Mouse (Mus musculus): ENCODE measurements at regions not wholly inside any gene's neighbourhood (a gene's known extent, or its start where the extent isn't known, plus 50 kb on each side); places are given as distances from the start of the nearest gene placed in this dataset.

GRCm38 (mm10) chr12:12819746-12820145, 122.0 kb downstream of the Mycn start:
- DNase-seq (ENCODE audit: low read depth, low spot score): peak; percentile 97

- no peak for DNase-seq (ENCODE audit: low read depth, low spot score)
Observed at GRCm38 (mm10) chr12:12814693-12815092, 127.0 kb downstream of the Mycn start.

GRCm38 (mm10) chr12:12812873-12813272, 128.8 kb downstream of the Mycn start:
- DNase-seq (ENCODE audit: low read depth, low spot score): peak; percentile 78

- DNase-seq (ENCODE audit: low read depth, low spot score): no peak
Observed at GRCm38 (mm10) chr12:12810943-12811342, 130.8 kb downstream of the Mycn start.

GRCm38 (mm10) chr12:12810159-12810885, 131.4 kb downstream of the Mycn start:
- DNase-seq (ENCODE audit: low read depth, low spot score): no peak

- no peak for DNase-seq (ENCODE audit: low read depth, low spot score)
Observed at GRCm38 (mm10) chr12:12808120-12808519, 133.6 kb downstream of the Mycn start.

GRCm38 (mm10) chr12:12803602-12804001, 138.1 kb downstream of the Mycn start:
- peak; percentile 96 for DNase-seq (ENCODE audit: low read depth, low spot score)

- no peak for DNase-seq (ENCODE audit: low read depth, low spot score)
Observed at GRCm38 (mm10) chr12:12802396-12802795, 139.3 kb downstream of the Mycn start.

- DNase-seq (ENCODE audit: low read depth, low spot score): no peak
Observed at GRCm38 (mm10) chr12:12801700-12802099, 140.0 kb downstream of the Mycn start.

- DNase-seq (ENCODE audit: low read depth, low spot score): no peak
Observed at GRCm38 (mm10) chr12:12800120-12800519, 141.6 kb downstream of the Mycn start.

- peak; percentile 52 for DNase-seq (ENCODE audit: low read depth, low spot score)
Observed at GRCm38 (mm10) chr12:12789052-12789451, 152.7 kb downstream of the Mycn start.

- DNase-seq (ENCODE audit: low read depth, low spot score): peak; percentile 98
Observed at GRCm38 (mm10) chr12:12788263-12788852, 153.4 kb downstream of the Mycn start.

- DNase-seq (ENCODE audit: low read depth, low spot score): peak; percentile 92
Observed at GRCm38 (mm10) chr12:12787608-12788262, 154.0 kb downstream of the Mycn start.

GRCm38 (mm10) chr12:12787161-12787560, 154.6 kb downstream of the Mycn start:
- peak; percentile 75 for DNase-seq (ENCODE audit: low read depth, low spot score)

- DNase-seq (ENCODE audit: low read depth, low spot score): peak; percentile 87
Observed at GRCm38 (mm10) chr12:12783699-12784605, 157.8 kb downstream of the Mycn start.

- peak; percentile 71 for DNase-seq (ENCODE audit: low read depth, low spot score)
Observed at GRCm38 (mm10) chr12:12781526-12781925, 160.2 kb downstream of the Mycn start.

- DNase-seq (ENCODE audit: low read depth, low spot score): no peak
Observed at GRCm38 (mm10) chr12:12778563-12779256, 163.0 kb downstream of the Mycn start.

GRCm38 (mm10) chr12:12777422-12777821, 164.3 kb downstream of the Mycn start:
- no peak for DNase-seq (ENCODE audit: low read depth, low spot score)

GRCm38 (mm10) chr12:12776783-12777182, 164.9 kb downstream of the Mycn start:
- DNase-seq (ENCODE audit: low read depth, low spot score): no peak

GRCm38 (mm10) chr12:12770970-12771369, 170.7 kb downstream of the Mycn start:
- DNase-seq (ENCODE audit: low read depth, low spot score): no peak
